In the genomic region with DNA sequence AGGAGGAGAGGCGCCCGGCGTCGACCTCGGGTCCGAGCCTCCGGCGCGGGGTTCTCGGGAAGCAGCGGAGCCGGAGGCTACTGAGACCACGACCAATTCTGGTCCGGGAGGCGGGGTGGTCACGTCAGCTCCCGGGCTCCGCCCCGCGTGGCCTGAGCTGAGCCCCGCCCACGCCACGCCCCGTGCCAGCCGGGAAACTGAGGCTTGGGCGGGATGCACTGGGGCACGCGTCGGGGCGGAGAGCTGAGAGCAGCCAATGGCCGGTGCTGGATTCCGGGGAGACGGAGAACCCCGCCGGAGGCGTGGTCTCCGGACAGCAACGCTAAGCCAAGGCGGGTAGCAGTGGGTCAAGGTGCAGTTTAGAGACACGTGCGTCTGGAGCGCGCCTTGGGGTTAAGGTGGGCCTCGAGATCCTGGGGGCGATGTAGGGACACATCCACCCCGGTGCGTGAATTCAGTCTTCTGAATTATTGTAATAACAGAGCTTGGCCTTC, we compare ENCODE assay signal across 8 mouse cellular contexts. TPM values are rescaled to one million over a fixed set of nuclear protein-coding genes. Genes with fewer than 3 reads are reported as not detected.
DNase-seq lines count a peak whose midpoint lies in the region; ATAC-seq and TF ChIP-seq lines count a peak whose summit lies in the region.

A gene (minus strand): TSS at position 133 of the 494 bp plus-strand sequence.

- no peaks in the 10 kb centered on the region for H3K9me3 ChIP-seq in limb, embryonic 11.5 days (ENCODE audit: control insufficient read depth, low read length)
- no peaks in the 10 kb centered on the region for H3K9me3 ChIP-seq in midbrain, embryonic 12.5 days

- H3K4me3 ChIP-seq in limb, embryonic 11.5 days (ENCODE audit: low read depth, low read length) = peak within 1 kb of the TSS; percentile 85
- H3K4me3 ChIP-seq in midbrain, embryonic 12.5 days = peak within 1 kb of the TSS; percentile 87
- H3K4me3 ChIP-seq in spleen, adult 2 months (ENCODE audit: extremely low read depth, insufficient read depth, insufficient read length) = peak within 1 kb of the TSS; percentile 81

- peak; percentile 60 to 63 for DNase-seq in B cell, adult 2 months
- peak; percentile 89 for DNase-seq in brain, embryonic 14.5 days (ENCODE audit: low read depth)
- DNase-seq in heart, adult 9 months (ENCODE audit: low spot score in 2 of 2) = peak; percentile 65
- peak; percentile 73 to 79 for DNase-seq in kidney, adult 8-10 months
- DNase-seq in limb, embryonic 11.5 days (ENCODE audit: low spot score) = peak; percentile 86
- DNase-seq in spleen, adult 2 months (ENCODE audit: low read depth in 1 of 2, low spot score in 2 of 2) = peak in 1 of 2 experiments; percentile 67

- H3K4me1 ChIP-seq in limb, embryonic 11.5 days (ENCODE audit: control insufficient read depth, insufficient read depth, low read length) = peaks cover 7% of the 10 kb centered on the region
- peaks cover 32% of the 10 kb centered on the region for H3K4me1 ChIP-seq in midbrain, embryonic 12.5 days
- H3K4me1 ChIP-seq in spleen, adult 2 months (ENCODE audit: control insufficient read depth, insufficient read depth, insufficient read length) = no peaks in the 10 kb centered on the region; the same call in 1 of the 2 replicates

- under 1% methylated on average over 47 of the region's 47 CpGs for WGBS in limb, embryonic 11.5 days
- WGBS in midbrain, embryonic 12.5 days = 0% methylated on average over 47 of the region's 47 CpGs
- WGBS in spleen, adult 2 months = under 1% methylated on average over 47 of the region's 47 CpGs

- peak; percentile 19; the same call in 1 of the 2 replicates for TF ChIP-seq POLR2A in brain, embryonic 14.5 days (IDR thresholded peaks at IDR 0.05; ENCODE audit: borderline replicate concordance, extremely low read depth, insufficient read depth, insufficient read length, poor library complexity, severe bottlenecking)
- TF ChIP-seq POLR2A in spleen, adult 2 months (IDR thresholded peaks at IDR 0.05; ENCODE audit: low read depth, low read length) = no peak

- no peaks in the 10 kb centered on the region for H3K27me3 ChIP-seq in limb, embryonic 11.5 days (ENCODE audit: control insufficient read depth, insufficient read depth, low read length)
- H3K27me3 ChIP-seq in midbrain, embryonic 12.5 days = peaks cover 32% of the 10 kb centered on the region
- H3K27me3 ChIP-seq in spleen, adult 2 months (ENCODE audit: control insufficient read depth, insufficient read depth, low read length) = no peaks in the 10 kb centered on the region

- peak within 1 kb of the TSS; percentile 70 for H3K9ac ChIP-seq in limb, embryonic 11.5 days (ENCODE audit: low read length)
- peak within 1 kb of the TSS; percentile 87 for H3K9ac ChIP-seq in midbrain, embryonic 12.5 days (replicated peaks)

- H3K4me2 ChIP-seq in limb, embryonic 11.5 days (ENCODE audit: low read depth, severe bottlenecking) = peak within 1 kb of the TSS; percentile 95
- peak within 1 kb of the TSS; percentile 90 for H3K4me2 ChIP-seq in midbrain, embryonic 12.5 days (replicated peaks)

- peak within 1 kb of the TSS; percentile 62; the same call in 1 of the 2 replicates for H3K27ac ChIP-seq in limb, embryonic 11.5 days (replicated peaks; ENCODE audit: low read depth, low read length)
- H3K27ac ChIP-seq in midbrain, embryonic 12.5 days (replicated peaks) = peak within 1 kb of the TSS; percentile 88
- peak within 1 kb of the TSS; percentile 84 for H3K27ac ChIP-seq in spleen, adult 2 months (ENCODE audit: insufficient read depth, low read length)

- peaks cover 5% of the 10 kb centered on the region for H3K36me3 ChIP-seq in limb, embryonic 11.5 days (ENCODE audit: control insufficient read depth, insufficient read depth, low read length)
- peaks cover 23% of the 10 kb centered on the region for H3K36me3 ChIP-seq in midbrain, embryonic 12.5 days
- H3K36me3 ChIP-seq in spleen, adult 2 months (ENCODE audit: control insufficient read depth, insufficient read depth, low read length) = 0 out of 2 replicates have a peak, but pooled peaks cover 2% of the 10 kb centered on the region

- ATAC-seq in erythroblast, adult 5-6 weeks (replicated peaks; ENCODE audit: low FRiP score, poor library complexity, severe bottlenecking) = peak; percentile 77
- peak; percentile 61 for ATAC-seq in limb, embryonic 11.5 days (ENCODE audit: insufficient number of reproducible peaks, low FRiP score, low TSS enrichment, low read depth)
- peak; percentile 84 for ATAC-seq in midbrain, embryonic 12.5 days (ENCODE audit: low FRiP score, low read depth)

- TF ChIP-seq CTCF in brain, embryonic 14.5 days (IDR thresholded peaks at IDR 0.05; ENCODE audit: borderline replicate concordance, extremely low read depth, insufficient read depth, insufficient read length) = no peak
- no peak for TF ChIP-seq CTCF in spleen, adult 2 months (IDR thresholded peaks at IDR 0.05; ENCODE audit: extremely low read depth, insufficient read depth, insufficient read length, insufficient replicate concordance)

RNA-seq across cellular contexts. Expression of the gene that starts here (rescaled TPM):
- 110 and 126 TPM in 2 replicates for polyA plus RNA-seq in brain, embryonic 14.5 days (2012; rRNA removed)
- 5.4 and 6.9 TPM in 2 replicates for total RNA-seq in erythroblast, adult 5-6 weeks (2015; ENCODE audit: low replicate concordance)
- 8.6 and 13.7 TPM in 2 replicates for total RNA-seq in erythroblast, adult 5-6 weeks (2017; ENCODE audit: low replicate concordance)
- 74.4 and 74.5 TPM in 2 replicates for polyA plus RNA-seq in limb, embryonic 11.5 days (2014; fragmentation: Nextera tagmentation; extraction: Ambion mirVana)
- polyA plus RNA-seq in midbrain, embryonic 12.5 days (2016; fragmentation: Nextera tagmentation; extraction: Ambion mirVana) = 120 and 132 TPM in 2 replicates
- 46.1 and 59.0 TPM in 2 replicates for polyA plus RNA-seq in spleen, adult 2 months (2012; rRNA removed)
